Mouse (Mus musculus) embryonic fibroblast, embryonic 13.5 days (primary cell): Measurements from ENCODE around the gene Tgtp2.

Experiments used
- CTCF ChIP-seq: IDR thresholded peaks from 2 replicates; pipeline ENCODE4 v1.5.1; 2011; ENCODE audit warnings: mild to moderate bottlenecking, control low read depth, low read length, moderate library complexity, borderline replicate concordance; ENCODE audit not compliant: insufficient read depth
- POLR2A ChIP-seq: IDR thresholded peaks from 2 replicates; pipeline ENCODE4 v1.6.1; 2011; ENCODE audit warnings: low read depth, mild to moderate bottlenecking, control low read depth, low read length, moderate library complexity

- TF ChIP-seq POLR2A: no peak
- TF ChIP-seq CTCF: no peak
These were observed 28.8 kb upstream of the Tgtp2 start for GRCm38 (mm10) chr11:49092786-49093185.
